Mouse (Mus musculus): Measurements from ENCODE around the gene Pou2f2. TPM values are rescaled to one million over a fixed set of nuclear protein-coding genes. Genes with fewer than 3 reads are reported as not detected.

The Pou2f2 gene
- total and polyA plus RNA-seq, 2 experiments, result 0.37 to 1.2 TPM

DNA sequence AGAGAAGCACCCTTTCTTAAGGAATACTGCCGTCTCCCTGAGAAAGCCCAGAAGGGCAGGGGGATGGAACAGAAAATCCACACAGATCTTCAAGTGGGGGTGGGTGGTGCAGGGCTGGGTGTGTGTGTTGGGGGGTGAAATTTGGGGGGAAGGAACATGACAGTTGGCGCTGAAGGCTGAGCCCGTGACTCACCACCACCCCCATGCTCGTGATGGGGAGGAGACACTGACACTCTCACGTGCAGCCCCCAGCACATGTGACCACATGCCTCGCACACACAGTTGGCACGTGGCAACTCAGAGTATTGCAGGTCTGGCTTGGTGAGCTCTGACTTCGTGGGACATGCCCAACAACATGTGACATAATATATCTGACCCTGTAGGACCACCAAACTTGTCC lies 105.6 kb downstream of the Pou2f2 start:
- Histone ChIP-seq H3K9ac (ENCODE audit: low read depth, low read length) (no peak overlapping the region), H3K36me3 (ENCODE audit: control insufficient read depth, insufficient read depth, low read length) (no peaks in the 10 kb centered on the region), H3K27ac (replicated peaks; ENCODE audit: insufficient read depth, low read depth, low read length) (no peak overlapping the region), H3K27me3 (ENCODE audit: control insufficient read depth, insufficient read depth, low read length) (0 out of 2 replicates have a peak, but pooled peaks cover 3% of the 10 kb centered on the region), H3K4me1 (ENCODE audit: control insufficient read depth, insufficient read depth, low read length) (peaks cover 7% of the 10 kb centered on the region), H3K4me3 (ENCODE audit: insufficient read depth, low read depth, low read length) (no peak overlapping the region), H3K79me2 (ENCODE audit: control insufficient read depth, insufficient read depth, low read length) (peaks cover 7% of the 10 kb centered on the region; the same call in 1 of the 2 replicates)
- 93% methylated on average over 8 of the region's 8 CpGs for WGBS
- DNase-seq (ENCODE audit: extremely low read depth, low read depth, low spot score), result no peak
- TF ChIP-seq CTCF (IDR thresholded peaks at IDR 0.05; ENCODE audit: low read depth, low read length) (no peak), POLR2A (IDR thresholded peaks at IDR 0.05; ENCODE audit: extremely low read depth, insufficient read depth, low read length) (no peak)

DNA sequence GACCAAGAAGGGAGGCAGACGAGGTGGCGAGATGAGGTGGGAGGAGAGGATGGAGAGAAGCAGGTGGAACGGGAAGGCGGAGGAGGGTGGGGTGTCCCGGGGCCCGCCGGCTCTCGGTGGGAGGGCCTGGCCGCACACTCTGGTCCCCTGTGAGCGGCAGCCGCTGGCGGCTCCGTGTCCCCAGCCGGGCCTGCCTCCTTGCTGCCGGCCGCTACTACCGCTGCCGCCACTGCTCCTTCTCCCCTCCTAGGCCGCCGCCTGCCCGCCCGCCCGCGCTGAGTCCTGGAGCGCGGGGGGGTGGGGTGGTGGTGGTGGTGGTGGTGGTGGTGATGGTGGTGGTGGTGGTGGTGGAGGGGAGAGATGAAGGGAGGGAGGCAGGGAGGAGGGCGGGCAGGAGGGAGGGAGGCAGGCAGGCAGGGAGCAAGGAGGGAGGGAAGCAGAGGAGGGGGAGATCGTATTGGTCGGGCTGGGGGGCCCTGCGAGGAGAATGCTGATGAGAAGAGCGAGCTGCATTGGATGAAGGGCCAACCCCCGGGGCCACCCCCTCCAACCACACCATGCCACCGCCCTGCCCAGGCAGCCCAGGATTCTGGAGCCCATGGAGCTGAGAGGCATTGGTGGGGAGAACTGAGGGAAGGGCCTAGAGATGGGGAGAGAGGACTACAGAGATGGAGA lies 106.7 kb downstream of the Pou2f2 start:
- no peak overlapping the region for H3K27ac ChIP-seq (replicated peaks; ENCODE audit: insufficient read depth, low read depth, low read length)
- H3K79me2 ChIP-seq (ENCODE audit: control insufficient read depth, insufficient read depth, low read length), result peaks cover 6% of the 10 kb centered on the region; the same call in 1 of the 2 replicates
- TF ChIP-seq POLR2A (IDR thresholded peaks at IDR 0.05; ENCODE audit: extremely low read depth, insufficient read depth, low read length) (no peak), CTCF (IDR thresholded peaks at IDR 0.05; ENCODE audit: low read depth, low read length) (no peak)
- DNase-seq (ENCODE audit: extremely low read depth, low read depth, low spot score), result no peak
- peak overlapping the region; percentile 57 for H3K9ac ChIP-seq (ENCODE audit: low read depth, low read length)
- H3K27me3 ChIP-seq (ENCODE audit: control insufficient read depth, insufficient read depth, low read length), result 0 out of 2 replicates have a peak, but pooled peaks cover 3% of the 10 kb centered on the region
- no peaks in the 10 kb centered on the region for H3K36me3 ChIP-seq (ENCODE audit: control insufficient read depth, insufficient read depth, low read length)
- WGBS, result 21% methylated on average over 26 of the region's 33 CpGs
- peaks cover 7% of the 10 kb centered on the region for H3K4me1 ChIP-seq (ENCODE audit: control insufficient read depth, insufficient read depth, low read length)
- H3K4me3 ChIP-seq (ENCODE audit: insufficient read depth, low read depth, low read length), result peak overlapping the region; percentile 56

DNA sequence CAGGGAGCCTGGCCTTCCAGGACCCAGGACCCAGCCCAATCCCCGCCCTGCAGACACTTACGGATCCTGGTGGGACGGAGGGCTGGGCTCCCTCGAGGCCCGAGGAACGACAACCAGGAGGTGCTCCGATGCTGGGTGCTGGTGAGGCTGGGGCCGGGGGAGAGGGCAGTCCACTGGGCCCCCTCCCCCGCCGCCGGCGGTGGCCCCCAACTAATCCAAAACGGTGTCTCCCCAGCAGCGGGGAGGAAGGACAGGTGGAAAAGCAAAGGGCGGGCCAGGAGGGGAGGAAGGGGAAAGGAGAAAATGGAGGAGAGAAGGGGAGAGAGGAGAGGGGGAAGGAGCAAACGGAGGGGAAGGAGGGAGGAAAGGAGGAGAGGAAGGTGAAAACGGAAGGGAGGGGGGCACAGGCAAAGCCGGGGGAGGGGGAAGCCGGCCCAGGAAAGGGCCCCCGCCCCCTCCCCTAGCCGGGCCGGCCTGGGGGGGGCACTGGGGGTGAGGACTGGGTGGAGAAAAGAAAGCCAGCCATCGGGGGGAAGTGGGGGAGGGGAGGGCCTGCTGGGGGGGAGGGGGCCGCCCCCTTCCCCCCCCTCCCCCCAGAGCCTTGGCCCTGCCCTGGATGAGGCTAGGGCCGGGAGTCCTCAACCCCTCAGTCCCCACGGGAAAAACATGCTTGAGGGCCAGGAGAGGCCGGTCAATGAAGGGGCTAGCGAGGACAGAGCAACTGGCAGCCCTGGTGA lies 107.4 kb downstream of the Pou2f2 start, which contains the start of the genes Grik5 and Zfp574:
Grik5 (minus strand) TSS at position 368 of the 737 bp plus-strand sequence.
Zfp574 (plus strand) TSS at position 589 of the 737 bp plus-strand sequence.
- no peak for DNase-seq (ENCODE audit: extremely low read depth, low read depth, low spot score)
- WGBS, result 27% methylated on average over 26 of the region's 28 CpGs
- 0 out of 2 replicates have a peak, but pooled peaks cover under 1% of the 10 kb centered on the region for H3K79me2 ChIP-seq (ENCODE audit: control insufficient read depth, insufficient read depth, low read length)
- H3K4me3 ChIP-seq (ENCODE audit: insufficient read depth, low read depth, low read length), result peak within 1 kb of the TSS; percentile 56
- peak within 1 kb of the TSS; percentile 57 for H3K9ac ChIP-seq (ENCODE audit: low read depth, low read length)
- 0 out of 2 replicates have a peak, but pooled peaks cover 3% of the 10 kb centered on the region for H3K27me3 ChIP-seq (ENCODE audit: control insufficient read depth, insufficient read depth, low read length)
- H3K36me3 ChIP-seq (ENCODE audit: control insufficient read depth, insufficient read depth, low read length), result no peaks in the 10 kb centered on the region
- TF ChIP-seq POLR2A (IDR thresholded peaks at IDR 0.05; ENCODE audit: extremely low read depth, insufficient read depth, low read length), result no peak
- no peak for TF ChIP-seq CTCF (IDR thresholded peaks at IDR 0.05; ENCODE audit: low read depth, low read length)
- H3K27ac ChIP-seq (replicated peaks; ENCODE audit: insufficient read depth, low read depth, low read length), result no peak within 1 kb of the TSS
- peaks cover 7% of the 10 kb centered on the region for H3K4me1 ChIP-seq (ENCODE audit: control insufficient read depth, insufficient read depth, low read length)

DNA sequence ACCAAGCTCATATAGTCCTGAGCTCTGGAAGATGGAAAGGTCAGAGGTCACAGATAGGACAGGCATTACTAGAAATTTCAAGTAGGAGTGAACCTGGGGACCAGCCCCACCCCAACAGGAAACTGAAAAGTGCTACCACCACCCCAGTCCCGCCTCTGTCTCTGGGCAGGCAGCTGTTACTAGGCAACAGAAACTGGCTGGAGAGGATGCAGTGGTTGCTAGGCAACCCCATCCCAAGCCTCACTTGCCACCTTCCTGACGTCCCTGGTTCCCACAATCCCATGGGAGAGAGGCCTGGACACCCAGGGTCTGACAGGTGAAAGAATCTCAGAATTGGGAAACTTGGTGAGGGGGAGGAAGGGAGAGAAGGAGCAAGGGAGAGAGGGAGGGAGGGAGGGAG lies 110.8 kb downstream of the Pou2f2 start:
- no peak overlapping the region for H3K9ac ChIP-seq (ENCODE audit: low read depth, low read length)
- H3K27me3 ChIP-seq (ENCODE audit: control insufficient read depth, insufficient read depth, low read length), result 0 out of 2 replicates have a peak, but pooled peaks cover 3% of the 10 kb centered on the region
- H3K27ac ChIP-seq (replicated peaks; ENCODE audit: insufficient read depth, low read depth, low read length), result no peak overlapping the region
- DNase-seq (ENCODE audit: extremely low read depth, low read depth, low spot score), result no peak
- 83% methylated on average over 2 of the region's 2 CpGs for whole genome bisulfite sequencing
- H3K36me3 ChIP-seq (ENCODE audit: control insufficient read depth, insufficient read depth, low read length), result no peaks in the 10 kb centered on the region
- no peaks in the 10 kb centered on the region for H3K79me2 ChIP-seq (ENCODE audit: control insufficient read depth, insufficient read depth, low read length)
- no peak for TF ChIP-seq CTCF (IDR thresholded peaks at IDR 0.05; ENCODE audit: low read depth, low read length)
- no peak overlapping the region for H3K4me3 ChIP-seq (ENCODE audit: insufficient read depth, low read depth, low read length)
- H3K4me1 ChIP-seq (ENCODE audit: control insufficient read depth, insufficient read depth, low read length), result 0 out of 2 replicates have a peak, but pooled peaks cover 2% of the 10 kb centered on the region

DNA sequence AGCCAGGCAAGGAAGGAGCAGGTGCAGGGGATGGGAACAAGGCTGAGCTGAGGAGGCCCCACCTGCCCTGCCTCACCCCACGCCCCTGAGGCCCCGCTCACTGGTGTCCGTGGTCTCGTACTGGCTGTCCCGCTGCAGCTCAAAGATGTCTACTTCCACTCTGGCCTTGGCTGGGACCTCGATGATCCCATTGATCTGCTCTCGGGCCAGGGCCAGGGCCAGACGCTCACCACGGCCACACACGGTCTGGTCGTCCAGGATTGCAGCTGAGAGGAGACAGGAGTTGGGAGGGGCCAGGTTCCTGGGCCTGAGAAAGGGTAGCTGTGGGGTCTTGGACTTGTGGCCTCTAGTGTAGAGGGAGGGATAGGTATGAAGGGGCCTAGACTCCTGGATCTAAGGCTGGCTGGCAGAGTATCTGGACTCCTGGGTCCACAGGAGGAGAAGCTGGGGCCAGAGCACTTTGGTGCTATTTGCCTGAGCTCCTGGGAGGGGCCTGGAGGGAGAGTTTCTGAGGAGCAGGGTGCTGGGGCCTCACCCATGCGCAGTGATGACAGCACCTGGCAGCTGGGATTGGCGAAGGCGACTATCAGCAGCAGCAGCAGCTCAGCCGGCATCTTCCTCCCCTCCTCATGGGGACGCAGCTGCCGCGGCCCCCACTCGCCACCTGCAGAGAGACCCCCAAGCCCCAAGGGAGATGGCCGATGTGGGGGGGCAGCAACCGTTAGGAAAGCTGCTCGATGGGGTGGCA lies 111.4 kb downstream of the Pou2f2 start:
- Histone ChIP-seq H3K36me3 (ENCODE audit: control insufficient read depth, insufficient read depth, low read length) (no peaks in the 10 kb centered on the region), H3K27me3 (ENCODE audit: control insufficient read depth, insufficient read depth, low read length) (0 out of 2 replicates have a peak, but pooled peaks cover 3% of the 10 kb centered on the region), H3K79me2 (ENCODE audit: control insufficient read depth, insufficient read depth, low read length) (no peaks in the 10 kb centered on the region), H3K27ac (replicated peaks; ENCODE audit: insufficient read depth, low read depth, low read length) (no peak overlapping the region), H3K4me1 (ENCODE audit: control insufficient read depth, insufficient read depth, low read length) (0 out of 2 replicates have a peak, but pooled peaks cover 2% of the 10 kb centered on the region), H3K9ac (ENCODE audit: low read depth, low read length) (no peak overlapping the region), H3K4me3 (ENCODE audit: insufficient read depth, low read depth, low read length) (no peak overlapping the region; the same call in 1 of the 2 replicates)
- DNase-seq (ENCODE audit: extremely low read depth, low read depth, low spot score), result peak; percentile 59
- 64% methylated on average over 22 of the region's 22 CpGs for WGBS
- TF ChIP-seq CTCF (IDR thresholded peaks at IDR 0.05; ENCODE audit: low read depth, low read length), result no peak
- no peak for TF ChIP-seq POLR2A (IDR thresholded peaks at IDR 0.05; ENCODE audit: extremely low read depth, insufficient read depth, low read length)

Data from liver, adult 2 months (tissue).